Mouse (Mus musculus): ENCODE measurements around the gene Skp1a. TPM values are rescaled to one million over a fixed set of nuclear protein-coding genes. Genes with fewer than 3 reads are reported as not detected.

Skp1a gene
- total and polyA plus RNA-seq, 3 experiments = 38.9 to 255 (median 241) TPM

GRCm38 (mm10) chr11:52251770-52252169, 20.0 kb downstream of the Skp1a start:
- DNase-seq = no peak
- TF ChIP-seq POLR2A (IDR thresholded peaks at IDR 0.05; ENCODE audit: insufficient read depth, low read depth, low read length) (no peak), EP300 (IDR thresholded peaks at IDR 0.05; ENCODE audit: insufficient read depth, low read depth, low read length) (no peak), CTCF (IDR thresholded peaks at IDR 0.05) (no peak)
- Histone ChIP-seq H3K27ac (no peak overlapping the region), H3K9ac (ENCODE audit: low read depth, low read length) (no peak overlapping the region), H3K4me1 (ENCODE audit: control insufficient read depth, insufficient read depth, low read length) (peaks cover 5% of the 10 kb centered on the region), H3K4me3 (no peak overlapping the region), H3K36me3 (ENCODE audit: control insufficient read depth, insufficient read depth, low read length) (no peaks in the 10 kb centered on the region), H3K27me3 (ENCODE audit: control insufficient read depth, insufficient read depth, low read length) (no peaks in the 10 kb centered on the region), H3K79me2 (replicated peaks; ENCODE audit: control insufficient read depth, insufficient read depth, low read length) (no peaks in the 10 kb centered on the region)
- 55% methylated on average over 5 of the region's 5 CpGs for WGBS
- intact Hi-C loops (cut with DNase I) = no loop called here

GRCm38 (mm10) chr11:52252692-52253091, 20.9 kb downstream of the Skp1a start:
- Histone ChIP-seq H3K27me3 (ENCODE audit: control insufficient read depth, insufficient read depth, low read length) (no peaks in the 10 kb centered on the region), H3K27ac (no peak overlapping the region), H3K79me2 (replicated peaks; ENCODE audit: control insufficient read depth, insufficient read depth, low read length) (no peaks in the 10 kb centered on the region), H3K4me1 (ENCODE audit: control insufficient read depth, insufficient read depth, low read length) (peaks cover 5% of the 10 kb centered on the region), H3K4me3 (no peak overlapping the region), H3K9ac (ENCODE audit: low read depth, low read length) (no peak overlapping the region), H3K36me3 (ENCODE audit: control insufficient read depth, insufficient read depth, low read length) (no peaks in the 10 kb centered on the region)
- intact Hi-C loops (cut with DNase I) = no loop called here
- WGBS = 56% methylated on average over 1 of the region's 1 CpGs
- DNase-seq = no peak
- TF ChIP-seq EP300 (IDR thresholded peaks at IDR 0.05; ENCODE audit: insufficient read depth, low read depth, low read length) = no peak
- no peak for TF ChIP-seq POLR2A (IDR thresholded peaks at IDR 0.05; ENCODE audit: insufficient read depth, low read depth, low read length)
- TF ChIP-seq CTCF (IDR thresholded peaks at IDR 0.05) = no peak

GRCm38 (mm10) chr11:52253674-52254375, 22.0 kb downstream of the Skp1a start:
- Histone ChIP-seq H3K27ac (no peak overlapping the region), H3K27me3 (ENCODE audit: control insufficient read depth, insufficient read depth, low read length) (no peaks in the 10 kb centered on the region), H3K9ac (ENCODE audit: low read depth, low read length) (no peak overlapping the region), H3K36me3 (ENCODE audit: control insufficient read depth, insufficient read depth, low read length) (no peaks in the 10 kb centered on the region), H3K79me2 (replicated peaks; ENCODE audit: control insufficient read depth, insufficient read depth, low read length) (no peaks in the 10 kb centered on the region), H3K4me1 (ENCODE audit: control insufficient read depth, insufficient read depth, low read length) (peaks cover 5% of the 10 kb centered on the region), H3K4me3 (no peak overlapping the region)
- TF ChIP-seq POLR2A (IDR thresholded peaks at IDR 0.05; ENCODE audit: insufficient read depth, low read depth, low read length) (no peak), EP300 (IDR thresholded peaks at IDR 0.05; ENCODE audit: insufficient read depth, low read depth, low read length) (peak; percentile 80), CTCF (IDR thresholded peaks at IDR 0.05) (peak; percentile 96)
- intact Hi-C loops (cut with DNase I) = loop anchor here (1.0 kb wide), 2 partner anchors 43 to 89 kb away; no protein-coding TSS in a partner anchor
- peak; percentile 68 to 70 for DNase-seq
- 62% methylated on average over 11 of the region's 11 CpGs for WGBS

GRCm38 (mm10) chr11:52255077-52255476, 23.3 kb downstream of the Skp1a start:
- no peak for DNase-seq

GRCm38 (mm10) chr11:52257376-52257775, 25.6 kb downstream of the Skp1a start:
- intact Hi-C loops (cut with DNase I) = no loop called here
- Histone ChIP-seq H3K4me3 (no peak overlapping the region), H3K9ac (ENCODE audit: low read depth, low read length) (no peak overlapping the region), H3K4me1 (ENCODE audit: control insufficient read depth, insufficient read depth, low read length) (peaks cover 2% of the 10 kb centered on the region; the same call in 1 of the 2 replicates), H3K27me3 (ENCODE audit: control insufficient read depth, insufficient read depth, low read length) (no peaks in the 10 kb centered on the region), H3K27ac (no peak overlapping the region), H3K79me2 (replicated peaks; ENCODE audit: control insufficient read depth, insufficient read depth, low read length) (no peaks in the 10 kb centered on the region), H3K36me3 (ENCODE audit: control insufficient read depth, insufficient read depth, low read length) (no peaks in the 10 kb centered on the region)
- WGBS = 75% methylated on average over 3 of the region's 3 CpGs
- TF ChIP-seq POLR2A (IDR thresholded peaks at IDR 0.05; ENCODE audit: insufficient read depth, low read depth, low read length) = no peak
- no peak for TF ChIP-seq EP300 (IDR thresholded peaks at IDR 0.05; ENCODE audit: insufficient read depth, low read depth, low read length)
- no peak for TF ChIP-seq CTCF (IDR thresholded peaks at IDR 0.05)
- DNase-seq = no peak

More at GRCm38 (mm10) chr11:52255077-52255476, 23.3 kb downstream of the Skp1a start:
- WGBS = 92% methylated on average over 8 of the region's 8 CpGs
- TF ChIP-seq POLR2A (IDR thresholded peaks at IDR 0.05; ENCODE audit: insufficient read depth, low read depth, low read length) = no peak
- no peak for TF ChIP-seq EP300 (IDR thresholded peaks at IDR 0.05; ENCODE audit: insufficient read depth, low read depth, low read length)
- no peak for TF ChIP-seq CTCF (IDR thresholded peaks at IDR 0.05)
- Histone ChIP-seq H3K4me1 (ENCODE audit: control insufficient read depth, insufficient read depth, low read length) (peaks cover 5% of the 10 kb centered on the region), H3K79me2 (replicated peaks; ENCODE audit: control insufficient read depth, insufficient read depth, low read length) (no peaks in the 10 kb centered on the region), H3K9ac (ENCODE audit: low read depth, low read length) (no peak overlapping the region), H3K27ac (no peak overlapping the region), H3K4me3 (no peak overlapping the region), H3K27me3 (ENCODE audit: control insufficient read depth, insufficient read depth, low read length) (no peaks in the 10 kb centered on the region), H3K36me3 (ENCODE audit: control insufficient read depth, insufficient read depth, low read length) (no peaks in the 10 kb centered on the region)
- intact Hi-C loops (cut with DNase I) = no loop called here

- H3K79me2 ChIP-seq (replicated peaks; ENCODE audit: control insufficient read depth, insufficient read depth, low read length) = no peaks in the 10 kb centered on the region
- WGBS = 66% methylated on average over 5 of the region's 5 CpGs
- H3K27me3 ChIP-seq (ENCODE audit: control insufficient read depth, insufficient read depth, low read length) = no peaks in the 10 kb centered on the region
- H3K27ac ChIP-seq = no peak overlapping the region
- H3K36me3 ChIP-seq (ENCODE audit: control insufficient read depth, insufficient read depth, low read length) = no peaks in the 10 kb centered on the region
- intact Hi-C loops (cut with DNase I) = no loop called here
- H3K4me3 ChIP-seq = no peak overlapping the region
- DNase-seq = no peak
- H3K4me1 ChIP-seq (ENCODE audit: control insufficient read depth, insufficient read depth, low read length) = no peaks in the 10 kb centered on the region
- no peak for TF ChIP-seq EP300 (IDR thresholded peaks at IDR 0.05; ENCODE audit: insufficient read depth, low read depth, low read length)
- TF ChIP-seq POLR2A (IDR thresholded peaks at IDR 0.05; ENCODE audit: insufficient read depth, low read depth, low read length) = no peak
- TF ChIP-seq CTCF (IDR thresholded peaks at IDR 0.05) = no peak
- no peak overlapping the region for H3K9ac ChIP-seq (ENCODE audit: low read depth, low read length)
These were observed 26.9 kb downstream of the Skp1a start for GRCm38 (mm10) chr11:52258711-52259110.

Data from heart, adult 2 months (tissue).